Mouse (Mus musculus) lung, postnatal 14 days (tissue): ENCODE measurements around the gene Rnf167.
A peak's percentile ranks its signal among the peaks of the same experiment; 100 is the strongest.

Experiments
- DNase-seq: peaks from one replicate; pipeline ENCODE4 v3.0.0; 2021

Rnf167 gene

DNA sequence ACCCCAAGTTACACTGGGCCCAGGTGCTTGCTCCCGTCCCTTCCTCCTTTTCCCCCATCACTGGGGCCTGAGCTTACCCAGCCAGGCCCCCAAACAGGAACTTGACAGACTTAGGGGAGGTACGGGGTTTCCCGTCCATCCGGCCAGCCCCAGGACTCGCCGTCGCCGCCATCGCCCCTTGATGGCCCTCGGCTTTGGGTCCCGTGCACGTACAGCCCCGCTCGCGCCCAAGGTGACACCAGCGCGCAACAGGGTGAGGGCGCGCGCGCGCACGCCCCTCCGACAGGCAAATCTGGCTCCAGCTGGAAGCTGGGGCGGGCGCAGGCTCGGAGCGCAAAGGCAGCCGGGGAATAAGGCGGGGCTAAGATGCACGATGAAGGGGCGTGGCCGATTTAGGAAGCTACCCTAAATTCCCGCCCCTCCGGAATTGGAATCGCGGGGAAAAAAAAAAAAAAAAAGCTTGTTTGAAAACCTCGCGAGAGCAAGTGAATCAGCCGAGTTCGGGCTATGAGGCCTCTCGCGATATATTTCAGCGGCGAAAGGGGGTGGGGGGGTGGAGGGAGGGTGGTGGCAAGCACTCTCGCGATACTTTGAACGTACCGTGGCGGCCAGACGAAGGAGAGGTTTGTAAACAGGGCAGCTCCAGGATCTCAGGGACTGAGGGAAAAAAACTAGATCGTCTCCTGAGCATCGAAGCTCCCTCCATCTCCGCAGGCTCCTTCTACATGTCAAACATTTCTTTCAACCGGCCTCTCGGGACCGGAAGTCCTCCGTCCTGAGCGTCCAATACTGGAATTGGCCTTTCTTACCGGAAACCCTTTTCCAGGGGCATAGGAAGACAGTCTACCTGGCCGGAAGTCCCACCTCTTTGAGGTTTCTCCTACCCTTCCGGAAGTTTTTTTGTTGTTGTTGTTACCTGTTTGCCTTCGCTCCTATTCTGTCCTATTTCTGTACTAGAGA is at the start of gene Rnf167, which contains the start of gene Slc25a11:
Gene Rnf167 (plus strand): TSS at position 545 of the 960 bp plus-strand sequence.
Gene Slc25a11 (minus strand): TSS at position 789 of the 960 bp plus-strand sequence.
- peak; percentile 97 for DNase-seq

DNA sequence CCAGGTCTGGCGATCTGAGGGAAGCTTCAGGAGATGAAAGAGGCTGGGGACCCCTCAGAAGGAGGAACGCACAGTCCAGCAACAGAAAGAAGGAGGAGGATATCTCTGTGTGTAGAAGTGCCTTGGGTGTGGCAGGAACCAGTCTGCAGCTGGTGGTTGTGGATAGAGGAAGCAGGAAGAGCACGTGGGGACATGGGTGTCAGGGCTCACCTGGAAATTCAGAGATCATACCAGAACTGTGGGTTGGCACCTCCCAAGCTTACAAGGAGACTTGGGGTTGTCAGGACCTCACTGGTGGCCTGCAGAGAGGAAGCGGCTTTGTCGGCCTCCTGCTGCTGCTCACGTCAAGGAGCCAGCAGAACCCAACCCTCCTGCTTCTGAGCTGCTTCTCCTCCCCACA is 49.7 kb upstream of the Rnf167 start:
- DNase-seq, result no peak

DNA sequence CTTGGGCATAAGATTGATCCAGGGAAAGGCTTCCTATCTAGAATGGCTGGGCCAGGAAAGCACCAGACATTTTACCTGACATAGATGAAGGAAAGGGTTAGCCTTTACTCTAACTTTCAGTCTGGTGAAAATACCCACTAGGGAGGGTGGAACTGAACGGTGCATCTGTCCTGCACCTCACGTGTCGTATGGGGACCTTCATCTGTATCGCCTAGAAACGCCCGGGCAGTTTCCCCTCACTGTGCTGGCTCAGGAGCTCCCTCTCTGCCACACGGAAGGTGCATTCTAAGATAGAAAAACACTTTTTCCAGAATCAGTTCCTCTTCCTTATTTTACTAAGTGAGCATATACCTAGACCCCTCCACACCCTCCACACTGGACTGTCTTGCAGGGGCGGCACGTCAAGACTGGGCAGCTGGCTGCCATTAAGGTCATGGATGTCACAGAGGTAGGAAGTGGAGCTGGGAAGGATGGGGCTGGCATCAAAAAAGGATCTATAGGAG is 48.5 kb upstream of the Rnf167 start:
- no peak for DNase-seq

DNA sequence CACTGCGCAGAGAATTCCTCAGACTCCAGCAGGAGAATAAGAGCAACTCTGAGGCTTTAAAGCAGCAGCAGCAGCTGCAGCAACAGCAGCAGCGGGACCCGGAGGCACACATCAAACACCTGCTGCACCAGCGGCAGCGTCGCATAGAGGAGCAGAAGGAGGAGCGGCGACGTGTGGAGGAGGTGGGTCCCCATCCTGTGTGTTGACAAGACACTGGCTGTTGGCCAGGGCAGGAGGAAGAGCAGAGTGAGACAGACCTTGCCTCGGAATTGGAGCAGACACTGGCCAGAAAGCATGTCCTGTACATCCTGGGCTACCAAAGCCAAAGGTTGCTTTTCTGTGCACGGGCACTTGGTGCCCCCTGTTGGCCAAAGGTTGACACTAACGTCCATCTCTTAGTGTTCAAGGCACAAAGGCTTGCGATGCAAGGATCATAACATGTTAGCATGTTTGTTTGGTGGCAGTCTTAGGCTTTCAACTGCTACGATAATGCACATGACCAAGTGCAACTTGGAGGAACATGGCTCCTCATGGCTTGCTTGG is 41.9 kb upstream of the Rnf167 start:
- DNase-seq, result peak; percentile 85

DNA sequence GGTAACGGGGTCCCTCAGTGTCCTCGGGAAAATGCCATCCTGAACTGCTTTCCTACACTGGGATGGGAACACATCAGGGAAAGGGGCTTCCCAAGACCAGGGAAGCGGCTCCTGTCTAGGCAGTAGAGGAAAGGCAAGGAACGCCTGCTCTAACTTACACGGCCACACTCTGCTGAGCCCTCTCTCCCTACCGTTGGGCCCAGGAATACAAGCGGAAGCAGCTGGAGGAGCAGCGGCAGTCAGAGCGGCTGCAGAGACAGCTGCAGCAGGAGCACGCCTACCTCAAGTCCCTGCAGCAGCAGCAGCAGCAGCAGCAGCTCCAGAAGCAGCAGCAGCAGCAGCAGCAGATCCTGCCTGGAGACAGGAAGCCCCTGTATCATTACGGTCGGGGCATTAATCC is 40.3 kb upstream of the Rnf167 start:
- DNase-seq, result no peak

DNA sequence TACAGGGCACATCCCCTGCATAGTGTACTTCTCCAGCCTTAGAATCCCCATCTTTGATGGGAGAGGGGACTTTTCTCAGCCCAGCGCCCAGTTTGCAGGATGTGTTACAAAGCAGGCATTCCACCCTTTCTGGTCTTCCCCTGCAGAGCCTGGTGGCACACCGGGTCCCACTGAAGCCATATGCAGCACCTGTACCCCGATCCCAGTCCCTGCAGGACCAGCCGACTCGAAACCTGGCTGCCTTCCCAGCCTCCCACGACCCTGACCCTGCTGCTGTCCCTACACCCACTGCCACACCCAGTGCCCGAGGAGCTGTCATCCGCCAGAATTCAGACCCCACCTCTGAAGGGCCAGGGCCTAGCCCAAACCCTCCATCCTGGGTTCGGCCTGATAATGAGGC is 39.4 kb upstream of the Rnf167 start:
- no peak for DNase-seq

DNA sequence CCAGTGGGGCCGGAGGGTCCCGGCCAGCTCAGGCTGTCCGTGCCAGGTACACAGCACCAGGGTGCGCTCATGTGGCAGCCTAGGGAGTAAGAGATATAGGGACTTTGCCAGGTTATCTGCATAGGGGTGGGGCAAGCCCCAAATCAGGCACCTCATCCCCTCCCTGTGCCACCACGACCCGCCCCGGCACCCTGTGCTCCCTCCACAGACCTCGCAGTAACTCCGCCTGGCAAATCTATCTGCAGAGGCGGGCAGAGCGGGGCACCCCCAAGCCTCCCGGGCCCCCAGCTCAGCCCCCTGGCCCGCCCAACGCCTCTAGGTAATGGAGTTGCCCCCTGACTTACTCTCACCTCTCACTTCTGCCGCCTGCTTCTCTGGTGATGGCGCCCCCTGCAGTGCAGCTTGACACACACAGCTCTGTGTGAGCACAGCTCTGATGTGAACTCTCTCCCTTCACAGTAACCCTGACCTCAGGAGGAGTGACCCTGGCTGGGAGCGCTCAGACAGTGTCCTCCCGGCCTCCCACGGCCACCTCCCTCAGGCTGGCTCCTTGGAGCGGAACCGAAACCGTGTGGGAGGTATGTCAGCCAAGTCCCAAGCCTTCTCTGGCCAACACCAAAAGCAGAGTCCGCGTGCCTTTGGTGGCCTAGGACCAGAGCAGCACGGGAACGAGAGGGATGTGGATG is 38.5 kb upstream of the Rnf167 start:
- peak; percentile 40 for DNase-seq

DNA sequence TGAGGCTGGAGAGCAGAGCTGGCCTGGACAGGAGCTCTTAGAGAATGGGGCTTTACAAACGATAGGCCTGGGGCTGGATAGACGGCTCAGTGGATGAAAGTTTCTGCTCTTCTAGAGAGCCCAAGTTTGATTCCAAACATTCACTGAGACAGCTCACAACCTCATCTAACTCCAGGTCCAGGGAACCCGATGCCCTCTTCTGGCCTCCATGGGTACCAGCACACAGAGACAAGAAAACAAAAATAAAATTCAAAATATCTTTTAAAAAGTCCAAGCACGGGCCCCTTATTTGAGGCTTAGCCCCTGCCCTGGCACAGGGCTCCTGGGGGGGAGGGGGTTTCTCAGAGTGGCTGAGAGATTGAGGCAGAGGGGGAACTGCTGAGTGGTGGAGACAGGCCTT is 36.3 kb upstream of the Rnf167 start:
- DNase-seq, result no peak

DNA sequence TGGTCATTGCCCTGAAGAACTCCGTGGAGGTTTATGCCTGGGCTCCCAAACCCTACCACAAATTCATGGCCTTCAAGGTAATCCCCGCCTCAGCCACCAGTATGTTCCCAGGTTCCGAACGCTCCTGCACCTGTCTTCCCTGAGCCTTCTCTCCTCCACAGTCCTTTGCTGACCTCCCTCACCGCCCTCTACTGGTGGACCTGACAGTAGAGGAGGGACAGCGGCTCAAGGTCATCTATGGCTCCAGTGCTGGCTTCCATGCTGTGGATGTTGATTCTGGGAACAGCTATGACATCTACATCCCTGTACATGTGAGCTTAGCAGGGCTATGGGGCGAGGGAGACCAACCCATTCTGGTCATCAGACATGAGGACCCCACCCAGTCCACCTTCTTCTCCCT is 34.5 kb upstream of the Rnf167 start:
- DNase-seq, result no peak

DNA sequence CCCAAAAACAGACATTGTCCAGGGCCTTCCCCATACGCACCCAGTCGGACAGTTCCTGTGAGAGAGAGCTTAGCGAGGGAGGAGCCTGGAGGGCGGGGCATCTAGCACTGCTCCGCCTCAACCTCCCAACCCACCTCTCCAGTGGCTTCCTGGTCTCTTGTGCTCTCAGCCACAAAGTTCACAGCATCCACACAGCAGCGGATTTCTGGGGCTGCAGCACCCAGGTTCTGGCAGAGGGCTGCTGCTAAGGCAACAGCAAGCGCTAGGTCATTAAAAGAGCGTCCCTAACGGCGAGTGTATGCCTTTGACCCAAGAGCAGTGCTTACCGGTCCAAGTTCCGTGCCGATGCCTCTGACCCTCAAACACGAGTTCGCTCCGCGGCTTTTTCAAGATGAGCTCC is 32.0 kb upstream of the Rnf167 start:
- DNase-seq, result peak; percentile 71

DNA sequence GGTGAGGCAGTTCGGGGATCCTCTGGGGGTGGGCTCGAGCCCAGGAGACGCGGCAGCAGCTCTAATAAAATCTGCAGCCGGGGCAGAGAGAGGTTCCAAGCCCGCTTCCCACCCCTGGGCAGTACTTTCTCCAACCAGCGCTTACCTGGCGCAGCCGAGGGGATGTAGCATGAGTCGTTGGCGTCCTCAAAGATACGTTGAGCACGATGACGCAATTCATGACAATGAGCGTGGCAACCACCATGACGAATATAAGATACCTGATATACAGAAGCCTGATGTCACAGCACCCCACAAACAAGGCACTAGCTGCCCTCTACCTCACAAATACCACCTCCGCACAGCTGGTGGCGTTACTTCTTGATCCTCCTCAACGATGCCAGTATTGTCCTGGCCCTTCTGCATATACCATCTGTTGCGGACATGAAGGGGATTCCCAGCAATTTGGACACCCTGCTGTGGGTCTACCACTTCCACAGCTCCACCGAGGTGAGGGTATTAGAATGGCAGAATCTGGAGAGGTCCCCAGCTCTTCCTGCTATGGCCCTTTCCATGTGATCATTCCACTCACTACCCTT is 31.4 kb upstream of the Rnf167 start, which contains the start of gene 4930544D05Rik:
Gene 4930544D05Rik (plus strand): TSS at position 333 of the 578 bp plus-strand sequence.
- DNase-seq, result no peak

DNA sequence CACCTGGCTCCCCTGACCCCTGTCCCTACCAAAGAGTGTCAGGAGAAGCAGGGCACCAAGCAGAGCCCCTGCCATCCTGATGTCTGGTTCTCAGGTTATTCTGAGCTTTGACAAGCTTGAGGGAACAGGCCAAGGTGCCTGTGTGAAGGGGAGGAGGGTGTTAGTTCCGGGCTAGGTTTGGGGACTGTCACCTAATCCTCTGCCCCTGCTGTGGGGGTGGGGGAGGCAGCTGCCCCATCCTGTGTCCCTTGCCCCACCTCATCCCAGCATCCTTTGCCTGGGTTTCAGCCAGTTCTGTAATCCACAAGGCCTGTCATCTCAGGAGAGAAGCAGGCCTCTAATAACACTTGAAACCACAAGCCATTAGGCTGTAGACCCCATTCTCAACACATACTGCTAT is 27.9 kb upstream of the Rnf167 start, which contains the start of gene Chrne:
Gene Chrne (minus strand): TSS at position 116 of the 400 bp plus-strand sequence.
- no peak for DNase-seq

DNA sequence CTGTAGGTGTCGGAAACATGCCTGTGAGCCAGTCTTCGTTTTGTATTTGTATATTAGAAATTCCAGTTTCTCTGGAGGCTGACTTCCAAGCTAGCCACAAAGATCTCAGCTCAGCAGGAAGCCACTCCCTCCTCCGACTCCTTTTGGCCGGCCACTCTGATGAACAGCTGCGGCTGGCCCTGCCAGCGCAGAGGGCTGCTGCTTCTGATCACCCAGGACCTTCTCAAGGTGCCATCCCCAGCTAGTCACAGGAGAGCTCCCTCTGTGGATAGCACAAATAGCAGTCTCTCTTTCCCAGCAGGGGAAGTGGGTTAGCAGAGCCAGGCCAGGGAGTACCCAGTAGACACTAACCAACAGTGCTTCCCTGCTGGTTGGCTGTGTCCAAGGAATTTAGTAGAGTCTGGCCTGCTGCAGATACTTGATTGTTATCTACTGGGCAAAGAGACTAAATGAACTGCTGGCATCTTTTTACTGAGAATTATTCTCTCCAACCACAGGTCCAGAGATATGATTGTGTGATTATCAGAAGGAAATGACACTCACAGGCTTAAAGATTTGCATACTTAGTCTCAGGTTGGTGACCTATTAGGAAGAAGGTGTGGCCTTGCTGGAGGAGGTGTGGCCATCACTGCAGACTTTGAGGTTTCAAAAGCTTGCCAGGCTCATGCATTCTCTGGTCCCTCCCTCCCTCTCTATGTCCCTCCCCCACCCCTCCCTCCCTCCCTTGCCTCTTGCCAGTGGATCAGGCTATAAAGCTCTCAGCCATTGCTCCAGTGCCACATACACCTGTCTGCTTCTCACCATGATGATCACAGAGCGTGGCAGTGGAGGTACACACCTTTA is 24.8 kb upstream of the Rnf167 start:
- DNase-seq, result no peak

DNA sequence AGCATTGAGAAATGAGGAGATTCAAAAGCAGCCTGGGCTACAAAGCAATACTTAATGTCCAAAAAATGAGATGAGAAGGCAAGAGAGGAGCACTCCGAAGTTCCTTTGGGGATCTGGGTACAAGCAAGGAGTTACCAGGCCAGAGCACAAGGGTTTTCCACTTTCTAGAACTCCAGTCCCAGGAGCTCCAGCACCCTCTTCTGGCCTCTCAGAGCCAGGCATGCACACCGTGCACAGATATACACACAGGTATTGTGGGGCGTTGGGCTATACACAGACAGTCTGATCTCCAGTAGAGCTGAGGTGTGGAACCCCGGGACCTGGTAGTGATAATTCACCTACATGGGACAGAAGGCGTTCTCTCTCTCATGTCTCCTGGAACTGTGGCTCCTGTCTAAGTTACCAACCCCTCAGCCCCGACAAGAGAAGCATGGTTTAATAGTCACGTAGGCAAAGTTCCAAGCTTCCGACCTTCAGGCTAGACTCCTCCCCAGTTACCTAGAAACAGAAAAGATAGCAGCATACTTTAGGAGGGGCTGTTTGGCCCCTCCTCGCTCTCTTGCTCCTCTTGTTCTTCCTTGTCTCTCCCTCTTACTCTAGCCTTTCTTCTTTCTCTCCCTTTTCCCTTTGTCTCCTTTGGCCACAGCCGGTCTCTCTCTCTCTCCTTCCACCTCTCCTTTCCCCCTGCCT is 23.8 kb upstream of the Rnf167 start:
- no peak for DNase-seq

DNA sequence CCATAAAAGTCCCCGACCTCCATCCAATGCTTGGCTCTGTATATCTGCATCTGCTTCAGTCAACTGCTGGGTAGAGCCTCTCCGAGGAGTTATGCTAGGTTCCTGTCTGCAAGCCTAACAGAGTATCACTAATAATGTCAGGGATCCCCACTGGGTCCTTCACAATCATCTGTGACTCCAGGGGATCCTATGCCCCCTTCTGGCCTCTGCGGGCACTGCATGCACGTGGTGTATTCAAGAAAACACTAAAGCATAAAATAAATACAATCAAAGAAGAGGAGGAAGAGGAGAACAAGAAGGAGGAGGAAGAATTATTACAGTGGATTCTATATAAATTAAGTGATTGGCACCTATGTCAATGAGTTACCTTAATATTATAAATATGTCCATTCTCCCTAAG is 21.6 kb upstream of the Rnf167 start:
- peak; percentile 61 for DNase-seq

DNA sequence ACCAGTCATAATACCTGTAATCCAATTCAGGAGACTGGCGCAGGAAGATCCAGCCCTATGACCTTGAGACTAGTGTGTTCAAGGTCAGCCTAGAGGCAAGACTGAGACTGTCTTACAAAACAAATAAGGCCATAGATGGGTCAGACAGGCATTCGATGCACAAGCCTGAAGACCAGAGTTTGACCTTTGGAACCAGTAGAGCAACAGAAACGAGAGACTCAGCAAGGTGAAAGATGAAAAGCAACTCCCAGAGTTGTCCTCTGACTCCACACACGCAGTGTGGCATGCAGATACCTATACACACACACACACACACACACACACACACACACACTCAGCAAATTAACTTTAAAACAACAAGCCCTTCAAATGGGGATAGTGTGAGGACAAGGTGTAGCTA is 20.2 kb upstream of the Rnf167 start:
- DNase-seq, result no peak

DNA sequence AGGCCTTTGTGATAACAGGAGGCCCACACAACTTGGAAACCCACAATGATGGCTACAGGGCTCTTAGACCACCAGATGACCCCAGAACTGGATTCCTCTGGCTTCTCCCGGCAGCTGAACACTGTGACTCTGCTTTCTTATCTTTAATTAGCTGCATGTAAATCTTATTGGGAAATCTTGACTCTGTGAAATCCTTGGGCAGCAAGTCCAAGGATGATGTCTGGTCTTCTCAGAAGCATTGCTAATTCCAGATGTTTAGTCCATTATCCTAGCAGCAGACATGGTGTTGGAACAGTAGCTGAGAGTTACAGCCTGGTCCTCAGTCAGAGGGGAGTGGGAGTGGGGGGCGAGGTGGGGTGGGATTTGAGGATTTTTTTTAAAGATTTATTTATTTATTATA is 18.6 kb upstream of the Rnf167 start:
- DNase-seq, result no peak

DNA sequence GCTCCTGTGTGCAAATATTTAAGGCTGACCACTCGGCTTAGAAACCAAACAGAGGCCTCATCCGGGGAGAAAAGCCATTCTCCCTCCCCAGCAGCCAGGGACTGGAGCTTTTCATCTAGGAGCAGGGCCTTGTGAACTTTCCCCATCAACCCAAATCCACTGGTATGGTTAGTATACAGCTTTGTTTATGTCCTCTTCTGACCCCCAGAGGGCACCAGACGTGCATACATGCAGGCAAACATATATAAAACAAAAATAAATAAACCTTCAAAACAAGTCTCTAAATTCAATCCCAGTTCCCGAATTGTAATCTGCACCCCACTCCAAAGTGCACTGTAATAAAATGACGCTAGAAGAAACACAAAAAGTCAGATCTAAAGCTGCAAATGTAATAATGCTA is 17.5 kb upstream of the Rnf167 start:
- no peak for DNase-seq

DNA sequence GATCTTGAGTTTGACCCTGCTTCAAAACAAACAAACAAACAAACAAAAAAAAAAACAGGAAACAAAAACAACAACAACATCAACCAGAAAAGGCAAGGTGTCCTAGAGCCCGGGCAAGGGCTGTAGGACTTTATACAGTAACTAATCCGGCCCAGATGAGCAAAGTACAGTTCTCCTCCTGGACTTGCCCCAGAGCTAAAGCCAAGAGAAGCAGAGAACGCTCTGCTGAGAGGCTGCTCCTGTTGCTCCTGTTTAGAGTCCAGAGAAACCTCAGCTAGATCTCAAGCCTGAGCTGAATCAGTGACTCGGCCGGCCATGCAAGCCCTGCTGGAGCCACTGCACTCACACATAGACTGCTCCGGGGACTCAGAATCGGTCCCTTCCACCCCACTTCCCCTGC is 16.9 kb upstream of the Rnf167 start:
- no peak for DNase-seq

DNA sequence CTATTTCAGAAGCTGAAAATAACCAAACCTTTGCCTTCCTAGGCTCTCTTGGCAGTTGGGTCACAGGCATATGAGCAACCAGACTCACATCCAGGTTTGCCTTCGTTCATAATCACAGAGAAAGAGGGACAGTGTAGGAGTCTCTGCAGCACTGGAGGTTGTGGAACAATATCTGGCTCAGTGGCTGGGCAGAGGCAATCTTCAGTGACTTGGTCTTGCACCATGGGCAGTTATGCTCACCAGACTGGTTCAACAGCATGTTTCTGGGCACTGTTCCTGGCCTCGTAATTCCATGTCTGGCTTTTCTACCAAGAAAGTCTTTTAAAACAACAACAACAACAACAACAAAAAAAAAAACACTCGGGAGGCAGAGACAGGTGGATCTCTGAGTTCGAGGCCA is 11.4 kb upstream of the Rnf167 start:
- DNase-seq, result no peak

DNA sequence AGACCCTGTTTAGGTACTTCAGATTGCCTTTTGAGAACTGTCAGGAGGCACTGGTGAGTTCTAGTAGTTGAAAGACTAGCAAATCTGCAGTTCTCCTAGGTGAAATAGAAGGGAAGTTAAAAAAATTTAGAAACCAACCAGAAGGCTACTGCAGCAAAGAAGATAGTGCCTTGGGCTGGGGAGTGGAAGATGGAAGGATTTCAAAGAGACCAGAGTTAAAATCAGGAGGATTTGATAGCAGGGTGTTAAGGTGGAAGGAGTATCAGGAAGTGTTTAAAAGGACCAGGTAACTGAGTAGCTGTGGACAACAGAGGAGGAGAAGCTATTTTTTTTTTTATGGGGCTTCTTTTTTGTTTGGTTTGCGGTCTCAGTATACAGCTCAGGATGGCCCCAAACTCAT is 9.3 kb upstream of the Rnf167 start:
- no peak for DNase-seq
